Mouse (Mus musculus) brown adipose tissue, adult 24 weeks (tissue): ENCODE results near the gene Mlc1. TPM values are rescaled to one million over a fixed set of nuclear protein-coding genes. Genes with fewer than 3 reads are reported as not detected.

ENCODE experiments used
- H3K27ac ChIP-seq: fragments of 200-500 bp; replicated peaks from 2 replicates; pipeline ENCODE4 v1.5.1; 2012; ENCODE audit warnings: low read depth, mild to moderate bottlenecking, low read length
- H3K4me1 ChIP-seq: fragments of 200-500 bp; 2 replicates; pipeline ENCODE4 v1.6.1; 2012; ENCODE audit warnings: low read length, mixed read lengths; ENCODE audit not compliant: control insufficient read depth, insufficient read depth, insufficient read length
- H3K4me3 ChIP-seq: fragments of 200-500 bp; 2 replicates; pipeline ENCODE4 v1.5.1; 2012; ENCODE audit warnings: low read depth, mild to moderate bottlenecking, low read length, moderate library complexity; ENCODE audit not compliant: insufficient read depth
- polyA plus RNA-seq: library from polyadenylated mRNA; stranded (reverse); fragments of >200 nt; gene quantifications from 2 replicates; pipeline ENCODE4 v1.2.4, GENCODE M21; 2012; ENCODE audit not compliant: missing spikeins, insufficient read depth, insufficient read length

Mlc1 gene
- polyA plus RNA-seq, 1 experiment: not detected

DNA sequence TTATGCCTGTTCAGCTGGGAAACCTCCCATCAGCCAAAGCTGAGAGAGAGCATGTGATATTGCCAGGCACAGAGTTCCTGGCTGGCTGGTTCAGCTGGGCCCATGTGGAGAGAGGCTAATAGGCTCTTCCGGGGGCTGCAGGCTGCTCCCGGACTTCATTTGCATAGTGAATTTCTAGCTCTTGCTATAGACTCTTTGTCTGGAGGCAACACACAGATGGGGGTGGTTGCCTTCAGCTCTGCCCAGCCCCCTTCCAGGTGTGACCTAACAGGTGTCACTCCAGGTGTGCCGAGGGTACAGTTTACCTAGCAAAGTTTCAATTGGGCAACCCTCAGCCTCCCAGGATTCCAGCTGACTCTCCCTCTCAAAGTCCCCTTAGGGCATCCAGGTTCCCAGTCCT is 62.4 kb downstream of the Mlc1 start:
- Histone ChIP-seq H3K4me3 (no peak overlapping the region), H3K4me1 (no peaks in the 10 kb centered on the region), H3K27ac (no peak overlapping the region)

DNA sequence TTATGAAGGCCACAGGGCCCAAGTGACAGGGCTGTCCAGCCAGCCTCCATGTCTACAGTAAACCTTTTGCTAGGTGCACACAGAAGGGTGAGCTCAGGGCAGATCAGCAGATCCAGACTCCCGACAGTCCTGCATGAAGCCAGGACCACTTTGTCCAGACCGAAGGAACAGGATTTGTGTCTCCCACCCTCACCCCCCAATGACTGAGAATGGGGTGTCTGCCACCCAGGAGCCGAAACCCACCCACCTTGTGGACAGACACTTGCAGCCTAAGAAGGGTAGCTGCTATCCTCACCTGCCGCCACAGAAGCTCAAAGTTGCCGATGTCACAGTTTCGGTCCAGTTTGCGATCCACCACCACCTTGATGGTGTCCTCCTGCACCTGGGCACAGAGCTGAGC is 63.8 kb downstream of the Mlc1 start:
- Histone ChIP-seq H3K4me1 (no peaks in the 10 kb centered on the region), H3K27ac (no peak overlapping the region), H3K4me3 (no peak overlapping the region)

DNA sequence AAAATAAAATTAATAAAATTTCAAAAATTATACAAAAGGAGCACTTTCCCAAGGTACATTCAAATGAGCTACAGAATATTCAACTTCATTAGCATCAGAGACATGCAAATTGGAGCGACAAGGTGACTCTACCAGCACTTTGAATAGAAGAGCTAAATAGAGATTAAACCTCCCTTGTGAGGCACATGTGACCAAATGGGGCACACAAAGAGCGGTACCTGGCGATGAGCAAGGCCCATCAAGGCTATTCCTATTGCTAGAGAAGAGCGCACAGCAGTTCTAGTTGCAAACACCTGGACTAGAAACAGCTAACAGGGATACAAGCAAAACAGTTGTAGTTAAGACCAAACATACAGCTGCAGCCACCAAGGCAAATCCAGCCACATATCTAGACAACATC is 72.5 kb downstream of the Mlc1 start:
- Histone ChIP-seq H3K4me3 (no peak overlapping the region), H3K27ac (no peak overlapping the region), H3K4me1 (peaks cover 2% of the 10 kb centered on the region; the same call in 1 of the 2 replicates)

Other genes starting within 250 kb of the Mlc1 start
- 10.3 and 11.8 TPM in 2 replicates for gene Brd1, start 244.8 kb downstream of the Mlc1 start, polyA plus RNA-seq
- 2.9 and 3.8 TPM in 2 replicates for gene Zbed4, start 227.3 kb downstream of the Mlc1 start, polyA plus RNA-seq
- gene Alg12, start 159.7 kb downstream of the Mlc1 start, polyA plus RNA-seq: 6.0 and 7.2 TPM in 2 replicates
- 7.8 and 12.6 TPM in 2 replicates for gene Creld2, start 159.4 kb downstream of the Mlc1 start, polyA plus RNA-seq
- gene Pim3, start 116.8 kb downstream of the Mlc1 start, polyA plus RNA-seq: 29.2 and 73.9 TPM in 2 replicates
- not detected in 2 replicates for gene Ttll8, start 24.6 kb downstream of the Mlc1 start, polyA plus RNA-seq
- not detected in 2 replicates for gene Mov10l1, start 3.9 kb upstream of the Mlc1 start, polyA plus RNA-seq
- gene Panx2, start 80.7 kb upstream of the Mlc1 start, polyA plus RNA-seq: not detected in 2 replicates
- 20.4 and 23.3 TPM in 2 replicates for gene Trabd, start 96.1 kb upstream of the Mlc1 start, polyA plus RNA-seq
- gene Selenoo, start 110.1 kb upstream of the Mlc1 start, polyA plus RNA-seq: 26.1 and 34.7 TPM in 2 replicates
- 3.9 and 6.1 TPM in 2 replicates for gene Tubgcp6, start 144.1 kb upstream of the Mlc1 start, polyA plus RNA-seq
- 4.6 and 6.8 TPM in 2 replicates for gene Hdac10, start 149.7 kb upstream of the Mlc1 start, polyA plus RNA-seq
- 6.6 and 7.5 TPM in 2 replicates for gene Mapk12, start 161.7 kb upstream of the Mlc1 start, polyA plus RNA-seq
- 1.1 and 2.5 TPM in 2 replicates for gene Mapk11, start 170.6 kb upstream of the Mlc1 start, polyA plus RNA-seq
- gene Plxnb2, start 201.8 kb upstream of the Mlc1 start, polyA plus RNA-seq: 5.4 and 7.5 TPM in 2 replicates
- 1.8 and 2.2 TPM in 2 replicates for gene Dennd6b, start 217.5 kb upstream of the Mlc1 start, polyA plus RNA-seq
- 23.0 and 25.7 TPM in 2 replicates for gene Ppp6r2, start 232.5 kb upstream of the Mlc1 start, polyA plus RNA-seq